Mouse (Mus musculus): Measurements from ENCODE around the gene Itpk1.

- TF ChIP-seq CTCF (IDR thresholded peaks at IDR 0.05; ENCODE audit: borderline replicate concordance, insufficient read depth, low read depth, low read length): no peak
- TF ChIP-seq POLR2A (IDR thresholded peaks at IDR 0.05; ENCODE audit: borderline replicate concordance, insufficient read depth, low read length): no peak
These were observed 99.1 kb downstream of the Itpk1 start for GRCm38 (mm10) chr12:102605607-102606006.

All from cerebellum, adult 2 months (tissue).